Mouse (Mus musculus): ENCODE measurements at regions not wholly inside any gene's neighbourhood (a gene's known extent, or its start where the extent isn't known, plus 50 kb on each side); places are given as distances from the start of the nearest gene placed in this dataset.

DNA sequence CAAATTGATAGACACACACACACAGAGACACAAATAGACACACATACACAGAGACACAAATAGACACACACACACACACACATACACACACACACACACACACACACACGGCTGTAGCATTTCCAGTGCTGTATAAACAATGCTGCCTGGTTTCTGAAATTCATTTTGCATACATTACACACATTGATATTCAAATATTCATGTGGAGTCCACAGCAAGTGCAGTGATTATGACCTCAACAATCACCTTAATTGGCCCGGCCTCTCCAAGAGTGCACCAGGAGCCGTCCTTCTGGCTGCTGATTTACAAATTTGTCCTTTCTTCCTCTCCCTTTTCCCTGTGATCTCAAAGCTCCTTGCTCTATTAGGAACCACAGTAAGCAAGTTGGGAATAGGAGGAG lies 61.2 kb upstream of the Lhx8 start:
- no peak for DNase-seq (ENCODE audit: low read depth, low spot score)

DNA sequence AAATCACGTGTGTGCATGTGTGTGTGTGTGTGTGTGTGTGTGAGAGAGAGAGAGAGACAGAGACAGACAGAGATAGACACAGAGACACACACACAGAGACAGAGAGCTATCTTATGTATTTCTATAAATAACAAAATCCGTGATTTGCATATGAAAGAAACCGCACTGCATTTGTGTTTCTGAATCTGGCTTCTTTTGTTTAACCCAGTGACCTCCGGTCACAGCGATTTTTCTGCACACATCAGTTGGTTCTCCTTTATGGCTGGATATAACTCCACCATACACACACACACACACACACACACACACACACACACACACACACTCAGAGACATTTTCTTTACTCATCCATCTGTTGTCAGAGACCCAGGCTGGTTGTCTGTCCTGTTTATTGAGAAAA lies 58.2 kb upstream of the Lhx8 start:
- DNase-seq (ENCODE audit: low read depth, low spot score), result no peak

- no peak for DNase-seq (ENCODE audit: low read depth, low spot score)
These were observed 56.8 kb upstream of the Lhx8 start for GRCm38 (mm10) chr3:154387271-154387670.

- DNase-seq (ENCODE audit: low read depth, low spot score), result no peak
These were observed 55.4 kb upstream of the Lhx8 start for GRCm38 (mm10) chr3:154385831-154386312.

DNA sequence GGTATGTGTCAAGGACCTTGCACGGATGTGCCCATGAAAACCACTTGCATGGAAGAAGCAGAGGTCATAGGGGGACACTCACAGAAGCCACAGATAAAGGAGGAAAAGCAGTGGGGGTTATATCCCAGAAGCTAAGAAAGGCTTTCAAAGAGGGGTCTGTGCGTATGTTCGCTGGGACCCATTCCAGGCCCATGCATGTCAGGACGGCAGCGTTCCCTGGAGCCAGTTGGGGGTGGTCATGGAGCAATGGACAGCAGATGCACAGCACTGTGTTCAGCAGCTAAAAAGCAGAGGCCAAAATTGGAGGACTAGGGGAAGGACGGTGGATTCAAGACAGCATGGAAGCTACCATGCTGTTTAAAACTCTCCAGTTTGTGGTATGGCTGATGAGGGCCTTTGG lies 52.4 kb upstream of the Lhx8 start:
- no peak for DNase-seq (ENCODE audit: low read depth, low spot score)

- DNase-seq (ENCODE audit: low read depth, low spot score), result no peak
These were observed 51.1 kb upstream of the Lhx8 start for GRCm38 (mm10) chr3:154381561-154381960.

Data from retina, adult 2 months (tissue).